Mouse (Mus musculus) spleen, postnatal 36 days (tissue): ENCODE measurements around the gene Dpagt1.
"Not testable (repeated sequence)": the region's sequence is repeated elsewhere in the genome, so short reads cannot be mapped to it uniquely, and the experiment has no call there.

Experiments used
- DNase-seq, 2 experiments: peaks; one replicate each; pipeline ENCODE4 v3.0.0; 2022; ENCODE audit warnings: low spot score in 2 of 2, mixed read lengths in 1 of 2

Gene Dpagt1

DNA sequence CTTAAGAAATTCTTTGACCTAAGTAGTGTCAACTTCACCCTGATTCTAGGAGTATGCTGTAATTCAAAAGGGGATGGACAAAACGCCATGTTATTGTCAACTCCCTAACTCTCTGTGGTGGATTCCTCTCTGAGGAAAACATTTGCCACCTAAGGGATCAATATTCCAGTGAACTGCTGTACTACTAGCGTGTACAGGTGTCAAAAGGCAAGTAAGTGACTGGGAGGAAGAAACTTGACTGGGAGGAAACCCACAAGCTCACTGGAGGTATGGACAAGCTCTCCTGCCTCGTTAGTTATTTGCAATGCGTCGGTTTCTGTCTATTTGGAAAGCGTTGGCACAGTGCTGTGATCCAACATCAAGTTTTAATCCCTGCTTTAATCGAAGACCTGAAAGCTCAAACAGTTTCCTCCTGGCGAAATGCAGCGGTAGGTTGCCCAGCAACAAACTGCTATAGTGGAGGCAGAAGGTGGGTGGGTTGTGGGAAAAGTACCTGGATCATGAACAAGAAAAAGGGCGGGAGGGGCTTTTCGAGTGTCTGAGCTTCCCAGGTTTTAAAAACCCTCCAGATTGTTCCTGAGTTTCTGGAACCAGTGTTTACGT, at the start of gene Dpagt1:
Dpagt1 (plus strand) TSS at position 252 of the 603 bp plus-strand sequence.
- no peak for DNase-seq

DNA sequence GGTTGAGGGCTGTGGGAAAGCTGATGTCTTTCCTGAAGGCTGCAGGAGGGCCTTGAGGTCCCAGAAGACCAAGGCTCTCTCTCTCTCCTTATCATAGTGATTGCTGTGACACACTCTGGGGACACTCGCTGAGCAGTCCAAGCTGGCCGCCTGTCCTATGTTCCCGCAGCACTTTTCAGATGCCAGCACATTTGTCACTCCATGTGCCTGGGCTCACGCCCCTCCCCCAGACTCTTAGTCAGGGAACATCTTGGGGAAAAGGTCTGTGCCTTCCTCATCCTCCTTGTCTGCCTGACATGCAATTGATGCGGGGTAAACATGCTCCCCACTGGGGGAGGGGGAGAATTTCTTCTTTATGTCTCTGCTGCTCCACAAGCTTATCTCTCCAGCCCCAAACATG, 42.6 kb upstream of the Dpagt1 start:
- DNase-seq = no peak

DNA sequence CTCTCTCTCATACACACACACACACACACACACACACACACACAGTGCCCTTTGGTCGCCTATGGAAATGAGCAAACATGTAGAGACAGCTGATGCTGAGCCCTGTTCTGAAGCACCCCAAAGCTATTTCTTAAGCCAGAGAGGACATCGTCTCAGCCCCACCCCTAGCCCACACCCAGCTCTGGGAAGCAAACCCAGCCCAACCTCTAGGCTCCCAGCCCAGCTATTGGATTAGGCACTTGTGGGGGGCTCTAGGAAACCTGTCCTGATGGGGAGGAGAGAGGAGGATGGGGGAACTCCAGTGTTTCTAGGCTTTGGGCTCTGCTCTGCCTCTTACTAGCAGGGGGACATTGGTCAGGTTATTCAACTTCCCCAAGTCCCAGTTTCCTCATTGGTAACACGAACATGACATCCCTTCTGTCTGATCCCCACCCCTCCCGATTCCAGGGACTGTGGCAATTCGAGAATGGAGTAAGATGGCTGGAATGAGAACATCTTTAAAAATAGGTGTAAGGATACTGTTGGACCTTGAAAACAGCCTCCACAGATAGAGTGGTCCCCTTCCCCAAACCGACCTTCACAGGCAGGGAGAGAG, 39.5 kb upstream of the Dpagt1 start:
- DNase-seq = peak; percentile 42 to 55

DNA sequence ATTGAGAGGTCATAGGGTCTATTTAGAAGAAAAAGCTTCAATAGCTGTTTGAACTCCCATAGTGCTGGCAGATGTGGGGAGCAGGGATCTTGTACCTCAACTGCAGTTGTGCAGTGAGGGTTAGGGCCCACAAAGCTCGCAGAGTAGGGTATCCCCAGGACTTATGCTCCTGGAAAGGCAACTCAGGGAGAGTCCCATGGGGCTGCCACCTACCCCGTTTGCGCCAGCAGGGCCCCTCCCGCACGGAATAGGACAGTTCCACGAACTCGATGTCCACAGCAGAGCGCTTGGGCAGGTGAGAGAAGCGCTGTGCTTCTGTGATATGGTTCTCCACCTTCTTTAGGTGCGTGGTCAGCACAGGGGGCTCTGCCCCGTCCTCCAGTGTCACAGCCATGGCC, 38.8 kb upstream of the Dpagt1 start:
- DNase-seq = no peak

DNA sequence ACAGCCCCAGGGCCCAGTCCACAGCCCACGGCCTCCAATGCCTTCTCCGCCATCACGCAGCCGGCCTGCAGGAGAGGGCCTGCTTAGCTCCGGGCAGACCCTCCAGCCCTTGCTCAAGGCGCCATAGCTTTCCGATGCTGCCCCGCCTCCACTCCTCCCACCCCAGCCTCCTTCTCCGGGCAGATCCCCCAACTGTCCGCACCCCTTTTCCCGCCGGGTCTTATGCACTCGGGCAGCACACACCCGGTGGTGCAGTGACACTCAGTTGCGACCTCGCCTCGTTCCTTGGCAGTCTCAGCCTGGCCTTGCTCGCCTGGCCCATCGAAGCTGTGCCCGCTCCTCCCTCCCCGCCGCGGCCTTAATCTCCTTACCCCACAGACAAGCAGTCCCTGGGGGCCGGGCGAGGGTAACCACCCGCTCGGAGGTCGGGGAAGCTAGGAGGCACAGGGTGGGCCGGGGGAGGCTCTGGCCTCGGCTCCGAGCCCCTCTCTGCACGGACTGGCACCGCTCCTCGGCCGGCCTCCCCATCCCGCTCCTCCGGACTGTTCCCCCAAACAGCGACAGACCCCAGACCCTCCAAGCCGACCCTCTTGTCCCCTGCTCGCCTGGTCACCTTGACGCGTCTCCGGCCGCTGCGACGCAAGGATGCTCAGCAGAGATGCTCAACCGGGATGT, 38.3 kb upstream of the Dpagt1 start:
- DNase-seq = peak; percentile 19 to 24

DNA sequence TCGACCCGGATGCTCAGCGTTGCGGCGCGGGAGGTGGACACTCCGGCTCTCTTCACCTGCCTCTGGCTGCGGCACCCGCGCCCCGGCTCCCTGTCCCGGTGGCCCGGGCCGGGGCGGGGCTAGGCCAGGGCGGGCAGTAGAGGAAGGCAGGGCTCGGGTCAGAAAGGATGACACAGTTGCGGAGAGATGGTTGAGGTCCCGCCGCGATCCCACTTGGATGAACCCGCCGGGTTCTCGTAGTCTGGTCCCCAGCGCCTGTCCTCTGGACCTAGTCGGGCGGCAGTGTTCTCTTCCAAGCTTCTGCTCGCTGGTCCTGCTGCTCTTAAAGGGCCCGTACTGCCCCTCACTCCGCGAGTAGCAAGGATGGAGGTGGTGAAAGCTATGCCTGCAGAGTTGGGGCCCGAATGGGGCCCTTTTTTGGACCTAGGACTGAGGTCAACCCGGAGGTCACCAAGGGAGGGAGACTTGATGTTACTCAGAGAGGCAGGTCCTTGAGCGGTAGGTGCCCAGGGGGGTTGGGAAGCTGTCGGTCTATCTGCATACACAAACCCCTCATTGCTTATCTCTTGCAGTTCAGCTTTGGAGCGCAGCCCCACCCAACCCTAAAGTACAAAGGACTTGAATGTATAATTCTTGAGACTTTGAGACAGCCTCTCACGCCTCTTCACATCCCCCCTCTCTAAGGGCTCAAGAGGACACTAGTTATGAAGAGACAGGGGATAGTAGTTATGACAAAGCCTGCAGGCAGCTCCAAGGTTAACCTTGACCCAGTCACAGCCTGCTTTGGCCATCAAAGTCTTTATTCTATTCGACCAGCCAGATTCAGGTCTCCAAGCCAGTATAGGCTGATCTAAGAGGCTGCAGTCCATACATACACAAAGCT, 37.5 kb upstream of the Dpagt1 start, which contains the start of gene Abcg4:
Abcg4 (minus strand) TSS at position 540 of the 883 bp plus-strand sequence.
- peak; percentile 32 to 66 for DNase-seq

DNA sequence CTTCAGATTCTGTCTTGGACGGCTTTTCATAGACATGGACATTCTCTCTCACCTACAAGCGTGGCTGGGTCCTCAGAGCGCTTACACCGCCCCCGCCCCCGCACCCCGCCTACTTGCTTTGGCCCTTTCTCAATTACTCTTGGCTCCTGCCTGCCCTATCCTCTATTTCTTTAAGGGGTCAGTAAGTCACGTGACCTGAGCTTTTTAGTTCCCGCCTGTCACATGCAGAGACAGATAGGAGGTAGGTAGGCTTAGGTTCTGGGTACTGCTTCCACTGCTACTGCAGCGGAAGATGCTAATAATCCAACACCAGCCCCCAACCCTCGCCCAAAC, 36.9 kb upstream of the Dpagt1 start:
- DNase-seq = no peak

DNA sequence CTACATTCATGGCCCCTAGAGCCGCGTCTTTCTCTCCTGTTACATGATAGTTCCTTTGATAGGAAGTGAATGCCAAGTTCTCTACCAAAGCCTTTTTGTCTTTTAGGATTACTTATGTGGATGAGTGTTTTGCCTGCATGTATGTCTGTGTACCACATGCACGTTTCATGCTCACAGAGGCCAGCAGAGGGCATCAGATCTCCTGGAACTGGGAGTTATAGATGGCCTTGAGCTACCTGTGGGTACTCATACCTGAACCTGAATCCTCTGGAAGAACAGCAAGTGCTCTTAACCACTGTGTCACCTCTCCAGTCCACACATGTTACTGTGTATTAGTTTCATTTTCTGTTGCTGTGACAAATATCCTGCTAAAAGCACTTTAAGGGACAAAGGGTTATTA, 33.3 kb upstream of the Dpagt1 start:
- peak; percentile 56 to 61 for DNase-seq

DNA sequence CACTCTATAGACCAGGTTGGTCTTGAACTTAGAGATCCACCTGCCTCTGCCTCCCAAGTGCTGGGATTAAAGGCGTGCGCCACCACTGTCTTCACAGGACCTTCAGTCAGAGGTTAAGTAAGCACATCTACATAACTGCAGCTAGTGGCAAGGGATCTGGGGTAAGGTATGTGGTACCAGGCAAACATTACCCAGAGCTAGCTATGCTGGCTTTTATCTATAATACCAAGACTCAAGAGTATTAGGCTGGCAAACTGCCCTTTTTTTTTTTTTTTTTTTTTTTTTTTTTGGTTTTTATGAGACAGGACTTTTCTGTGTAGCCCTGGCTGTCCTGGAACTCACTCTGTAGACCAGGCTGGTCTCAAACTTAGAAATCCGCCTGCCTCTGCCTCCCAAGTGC, 25.8 kb upstream of the Dpagt1 start:
- not testable (repeated sequence) for DNase-seq

DNA sequence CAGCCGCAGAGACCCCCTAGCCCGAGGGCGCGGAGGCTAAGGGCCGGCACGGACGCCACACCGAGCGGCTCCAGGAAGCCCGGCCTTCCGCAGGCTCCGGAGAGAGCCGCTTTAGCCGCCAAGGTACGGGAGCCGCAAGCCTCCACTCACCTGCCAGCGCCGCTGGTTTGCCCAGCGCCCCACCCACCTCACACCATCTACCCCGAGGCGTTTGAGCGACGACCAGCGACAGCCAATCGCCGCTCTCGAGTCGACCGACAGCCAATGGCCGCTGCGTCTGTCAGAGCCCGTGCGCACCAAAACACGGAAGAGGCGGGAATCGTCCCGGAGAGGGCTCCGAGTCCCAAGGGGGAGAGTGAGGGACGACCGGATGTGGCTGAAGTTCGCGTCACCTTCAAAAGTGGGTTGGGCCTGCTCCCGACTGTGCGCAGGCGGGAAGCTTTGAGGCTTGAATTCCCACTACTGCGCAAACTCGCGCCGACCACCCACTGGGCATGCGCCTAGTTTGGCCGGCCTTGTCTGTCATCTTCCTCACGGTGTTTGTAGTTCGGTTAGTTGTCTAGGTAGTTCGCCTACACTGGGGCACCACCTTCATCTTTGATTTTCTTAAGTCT, 20.2 kb upstream of the Dpagt1 start, which contains the start of gene Hinfp:
Hinfp (minus strand) TSS at position 206 of the 614 bp plus-strand sequence.
- DNase-seq = peak; percentile 99

DNA sequence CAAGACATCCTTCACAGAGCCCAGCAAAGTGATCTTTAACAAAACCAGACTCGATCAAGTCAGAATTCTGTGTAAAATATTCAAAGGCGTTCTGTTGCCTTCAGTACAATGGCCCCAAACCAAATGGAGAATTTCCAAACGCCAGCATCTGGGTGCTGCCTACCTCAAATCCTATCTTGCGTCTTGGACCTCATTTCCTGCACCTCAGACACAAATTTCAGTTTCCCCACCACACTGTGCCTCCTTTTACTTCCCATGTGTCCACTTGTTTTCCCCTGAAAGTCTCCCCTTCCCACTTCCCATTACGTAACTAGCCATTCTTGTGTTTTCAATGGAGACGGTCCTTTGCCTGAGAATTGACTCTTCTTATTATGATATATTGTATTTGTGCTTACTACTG, 19.3 kb upstream of the Dpagt1 start:
- no peak for DNase-seq

DNA sequence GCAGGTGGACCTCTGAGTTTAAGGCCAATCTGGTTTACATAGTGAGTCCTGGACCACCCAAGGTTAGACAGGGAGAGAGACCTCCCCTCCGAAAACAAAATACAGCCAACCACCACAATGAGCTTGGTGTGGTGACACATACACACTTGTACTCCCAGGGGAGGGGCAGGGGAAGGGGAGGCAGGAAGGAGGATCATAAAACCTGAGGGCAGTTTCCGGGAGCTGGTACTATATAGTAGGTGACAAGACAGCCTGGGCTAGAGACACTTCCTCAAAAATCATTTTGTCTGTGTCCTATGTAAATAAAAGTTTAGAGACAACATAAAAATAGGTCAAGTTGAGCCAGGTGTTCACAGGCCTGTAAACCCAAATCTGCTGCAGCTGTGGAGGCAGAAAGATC, 18.6 kb upstream of the Dpagt1 start:
- DNase-seq = peak; percentile 49 to 57

DNA sequence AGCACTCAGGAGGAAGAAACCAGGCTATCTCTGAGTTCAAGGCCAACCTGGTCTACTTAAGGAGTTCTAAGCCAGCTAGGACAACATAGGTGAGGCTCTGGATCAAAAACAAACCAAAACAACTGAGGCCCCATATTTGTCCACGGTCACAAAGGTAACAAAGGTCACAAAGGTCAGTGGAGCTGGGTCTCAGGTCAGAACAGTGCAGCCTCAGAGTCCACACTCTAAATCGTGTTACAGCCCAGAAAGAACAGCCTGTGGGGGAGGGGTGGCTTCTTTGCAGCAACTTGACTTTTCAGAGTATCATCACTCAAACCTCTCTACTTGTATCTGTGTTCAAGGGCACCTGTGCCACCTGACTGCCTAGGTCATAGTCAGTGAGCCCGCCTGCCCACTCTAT, 16.1 kb upstream of the Dpagt1 start:
- DNase-seq = no peak

DNA sequence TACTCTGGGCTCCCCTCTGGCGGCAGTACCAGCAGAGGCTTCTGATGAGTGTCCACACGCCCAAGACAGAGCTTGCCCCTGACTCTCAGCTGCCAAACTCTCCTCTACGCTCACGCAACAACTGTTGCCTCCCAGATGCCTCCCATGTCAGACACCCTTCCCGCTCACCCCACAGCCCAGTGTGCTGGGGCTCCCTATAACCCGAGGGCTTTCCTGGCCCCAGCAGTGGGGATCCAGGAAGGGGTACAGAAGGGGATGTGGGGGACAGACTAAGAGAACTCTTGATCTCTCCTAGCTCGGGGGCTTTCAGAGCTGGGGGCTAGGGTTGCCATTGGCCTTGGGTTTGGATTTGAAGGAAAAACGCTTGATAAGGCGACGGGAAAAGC, 15.1 kb upstream of the Dpagt1 start:
- DNase-seq = no peak

DNA sequence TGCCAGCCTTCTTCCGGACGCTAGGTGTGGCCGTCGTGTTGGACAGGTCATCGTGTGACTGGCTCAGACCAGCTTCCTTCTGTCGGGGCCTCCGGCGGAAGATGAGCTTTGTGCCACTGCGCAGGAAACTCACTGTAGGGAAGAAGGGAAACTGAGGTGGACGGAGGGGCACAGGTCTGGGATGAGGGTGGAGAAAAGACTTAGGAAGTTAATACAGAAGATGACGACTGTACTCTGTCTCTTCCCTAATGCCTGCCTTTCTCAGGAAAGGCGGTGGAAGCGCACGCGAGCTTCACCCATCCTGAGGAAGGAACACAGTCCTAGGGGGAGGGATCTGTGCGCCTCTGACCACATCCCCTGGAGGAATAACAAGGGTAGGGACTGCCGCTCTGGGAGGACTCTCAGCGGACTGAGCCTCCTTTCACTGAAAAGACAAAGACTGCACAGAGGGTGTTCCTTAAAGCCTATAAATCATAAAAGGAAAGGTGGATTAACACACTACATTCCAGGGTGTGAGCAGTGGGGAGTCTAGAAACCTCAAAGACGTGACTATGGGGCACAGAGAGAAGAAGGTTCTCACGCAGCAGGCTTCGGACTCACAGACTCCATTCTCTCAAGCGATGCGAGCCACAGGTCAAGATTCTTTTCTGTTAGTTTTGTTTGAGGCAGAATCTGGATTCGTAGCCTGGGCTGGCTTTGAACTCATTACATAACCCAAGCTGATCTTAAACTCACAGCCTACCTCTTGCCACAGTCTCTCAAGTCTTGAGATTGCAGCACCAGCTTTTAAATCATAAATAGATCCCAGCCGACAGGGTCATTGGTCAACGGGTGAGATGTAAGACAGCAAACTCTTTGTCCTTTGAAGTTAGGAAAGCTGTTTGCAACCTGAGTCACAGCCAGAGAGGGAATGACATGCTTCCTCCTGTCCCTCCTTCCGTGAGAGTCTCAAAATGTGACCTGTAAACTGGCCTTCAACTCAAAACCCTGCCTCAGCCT, 14.4 kb upstream of the Dpagt1 start:
- DNase-seq = no peak

DNA sequence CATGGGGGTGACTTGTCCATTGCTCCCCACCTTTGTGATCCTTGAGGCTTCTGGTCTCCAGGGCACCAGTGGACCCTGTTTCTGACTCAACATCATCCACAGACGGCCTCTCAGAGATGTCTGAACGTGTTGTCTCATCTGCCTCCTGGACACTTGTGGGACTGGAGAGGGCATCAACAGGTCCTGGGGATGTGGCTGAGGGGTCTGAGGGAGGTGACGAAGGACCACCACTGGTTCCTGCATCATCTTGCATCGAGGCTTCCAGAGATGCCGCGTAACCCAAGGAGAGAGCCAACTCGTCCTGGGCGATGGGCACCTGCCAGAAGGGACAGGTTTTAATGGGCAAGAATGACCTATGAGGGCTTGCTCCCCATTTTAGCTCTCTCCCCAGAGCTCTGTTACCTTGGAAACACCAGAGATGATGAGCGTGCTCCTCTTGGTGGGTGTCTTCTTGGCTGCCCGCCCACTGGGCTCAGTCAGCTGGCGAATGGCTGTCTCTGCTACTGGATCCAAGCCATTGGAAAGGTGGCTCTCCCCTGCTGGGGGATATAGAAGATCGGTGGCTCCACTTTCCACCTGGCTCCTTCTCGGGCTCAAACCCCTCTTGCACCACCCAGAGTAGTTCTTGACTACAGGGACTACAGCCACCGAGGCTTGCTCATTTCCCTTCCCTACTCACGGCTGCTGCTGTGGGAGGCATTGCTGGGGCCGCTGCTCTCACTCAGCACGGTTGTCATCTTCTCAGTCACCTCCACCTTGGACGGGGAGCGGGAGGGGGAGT, 12.2 kb upstream of the Dpagt1 start:
- DNase-seq = no peak

DNA sequence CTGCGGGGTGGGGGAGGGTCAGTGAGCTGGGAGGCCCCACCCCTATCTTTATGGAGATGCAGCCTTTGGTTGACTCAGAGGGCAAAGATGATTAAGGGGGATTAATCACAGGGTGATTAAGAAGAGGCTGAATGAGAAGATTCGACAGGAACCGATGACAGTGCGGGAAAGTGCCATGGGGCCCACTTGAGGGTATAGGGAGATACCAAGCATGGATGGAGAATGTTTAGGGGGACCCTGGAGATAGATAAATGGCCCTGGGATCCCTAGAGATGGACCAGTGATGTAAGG, 11.6 kb upstream of the Dpagt1 start:
- DNase-seq = no peak

DNA sequence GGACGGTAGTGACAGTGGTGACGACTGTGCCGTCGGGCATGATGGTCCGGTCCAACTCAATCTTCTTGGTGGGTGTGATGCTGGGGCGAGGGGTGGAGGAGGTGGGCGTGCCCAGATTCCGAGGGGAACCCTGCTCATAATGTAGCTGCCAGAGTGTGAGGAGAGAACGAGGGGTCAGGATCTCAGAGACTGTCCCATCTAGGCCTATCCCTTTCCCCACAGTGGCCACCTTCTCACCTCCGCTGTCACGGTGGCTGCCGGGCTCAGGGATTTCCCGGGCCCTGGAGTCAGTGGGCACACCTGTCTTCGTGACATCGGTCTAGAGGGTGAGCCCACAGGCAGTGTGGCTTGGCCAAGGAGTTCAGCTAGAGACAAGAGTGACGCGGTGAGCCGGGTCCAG, 10.9 kb upstream of the Dpagt1 start:
- DNase-seq = no peak

DNA sequence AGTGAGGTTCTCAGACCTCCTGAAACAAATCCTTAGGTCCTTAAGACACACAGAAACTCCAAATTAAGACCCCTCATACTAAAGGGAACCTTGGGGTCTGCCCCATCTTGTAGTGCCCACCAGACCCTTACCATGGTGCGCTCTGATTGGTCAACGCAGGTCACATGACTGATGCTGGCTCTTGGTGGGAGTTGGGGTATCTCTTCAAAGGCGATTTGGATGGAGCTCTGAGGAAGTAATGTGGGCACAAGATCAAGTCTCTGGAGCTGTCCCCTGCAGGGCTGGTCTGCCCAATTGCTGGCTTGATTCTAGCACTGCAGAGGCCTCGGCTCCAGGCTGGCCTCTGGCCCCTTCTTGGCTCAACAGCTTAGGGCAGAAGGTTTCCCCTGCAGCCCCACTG, 8.4 kb upstream of the Dpagt1 start:
- no peak for DNase-seq
